Mouse (Mus musculus) cerebellum, adult 11-12 months (tissue): Measurements from ENCODE around the gene Ncstn.

Experiments used
- DNase-seq: peaks from one replicate; pipeline ENCODE4 v3.0.0; 2022

Gene Ncstn

GRCm38 (mm10) chr1:172026201-172026901 lies 56.2 kb downstream of the Ncstn start:
- DNase-seq, result peak; percentile 55

GRCm38 (mm10) chr1:172025201-172025904 lies 57.2 kb downstream of the Ncstn start:
- peak; percentile 36 for DNase-seq

GRCm38 (mm10) chr1:172024140-172024895 lies 58.3 kb downstream of the Ncstn start:
- DNase-seq, result no peak

GRCm38 (mm10) chr1:172019863-172020521 lies 62.6 kb downstream of the Ncstn start:
- DNase-seq, result no peak

- no peak for DNase-seq
Measured at GRCm38 (mm10) chr1:172019339-172019738, 63.3 kb downstream of the Ncstn start.

- no peak for DNase-seq
Measured at GRCm38 (mm10) chr1:172018336-172019311, 64.0 kb downstream of the Ncstn start.

GRCm38 (mm10) chr1:172017517-172018070 lies 65.0 kb downstream of the Ncstn start:
- DNase-seq, result no peak

GRCm38 (mm10) chr1:172016660-172017516 lies 65.7 kb downstream of the Ncstn start:
- no peak for DNase-seq

- DNase-seq, result no peak
Measured at GRCm38 (mm10) chr1:172016031-172016430, 66.6 kb downstream of the Ncstn start.
